ENCODE assay signal across 28 mouse cellular contexts in genomic region chr8:122515699-122516098, GRCm38 (mm10). TPM values are rescaled to one million over a fixed set of nuclear protein-coding genes. Genes with fewer than 3 reads are reported as not detected.
DNase-seq lines count a peak whose midpoint lies in the region; ATAC-seq and TF ChIP-seq lines count a peak whose summit lies in the region.
"Had no signal": no experiment of that assay in that cellular context is flagged by ENCODE, and none has a peak within 500 bp of the region (broad histone marks: within the 10 kb centered on the region; RNA-seq: fewer than 3 reads in every experiment).

No protein-coding gene starts in this region.

- peaks cover 17% of the 10 kb centered on the region for H3K36me3 ChIP-seq in heart, embryonic 13.5 days
- peaks cover 6% of the 10 kb centered on the region; the same call in 1 of the 2 replicates for H3K36me3 ChIP-seq in kidney, embryonic 15.5 days
- H3K36me3 ChIP-seq: forebrain, embryonic 15.5 days; midbrain, embryonic 10.5 days had no signal

- H3K4me3 ChIP-seq in gastrocnemius, adult 2 months, result no peak overlapping the region
- no peak overlapping the region for H3K4me3 ChIP-seq in heart, embryonic 13.5 days
- no peak overlapping the region for H3K4me3 ChIP-seq in kidney, embryonic 15.5 days (replicated peaks)
- H3K4me3 ChIP-seq: embryonic facial prominence, embryonic 13.5 days; erythroblast, embryonic 14.5 days; forebrain, embryonic 15.5 days; limb, embryonic 15.5 days; midbrain, embryonic 10.5 days had no signal

- TF ChIP-seq CTCF in gastrocnemius, adult 2 months (IDR thresholded peaks at IDR 0.05), result no peak

- H3K27ac ChIP-seq in gastrocnemius, adult 2 months, result peak overlapping the region; percentile 88
- peak overlapping the region; percentile 85; the same call in 1 of the 2 replicates for H3K27ac ChIP-seq in heart, embryonic 13.5 days (replicated peaks)
- H3K27ac ChIP-seq in kidney, embryonic 15.5 days, result no peak overlapping the region
- H3K27ac ChIP-seq: embryonic facial prominence, embryonic 13.5 days; forebrain, embryonic 15.5 days; hindbrain, embryonic 14.5 days; limb, embryonic 15.5 days; liver, embryonic 14.5 days; midbrain, embryonic 10.5 days had no signal

- WGBS in heart, embryonic 13.5 days, result 85% methylated on average over 14 of the region's 14 CpGs
- WGBS in kidney, embryonic 15.5 days, result 88% methylated on average over 14 of the region's 14 CpGs

- intact Hi-C loops in gastrocnemius, adult 2 months (cut with DNase I), result no loop called here
- intact Hi-C loops in gastrocnemius, postnatal 36 days (cut with DNase I), result no loop called here
- intact Hi-C loops in heart, postnatal 10 days (cut with DNase I), result no loop called here

- no peak overlapping the region for H3K4me2 ChIP-seq in heart, embryonic 13.5 days
- H3K4me2 ChIP-seq in kidney, embryonic 15.5 days, result no peak overlapping the region
- H3K4me2 ChIP-seq: embryonic facial prominence, embryonic 13.5 days; forebrain, embryonic 15.5 days; hindbrain, embryonic 14.5 days; limb, embryonic 15.5 days had no signal

- no peak overlapping the region for H3K9ac ChIP-seq in heart, embryonic 13.5 days
- no peak overlapping the region for H3K9ac ChIP-seq in kidney, embryonic 15.5 days
- H3K9ac ChIP-seq: forebrain, embryonic 15.5 days; hindbrain, embryonic 14.5 days; limb, embryonic 15.5 days; liver, embryonic 14.5 days had no signal

- DNase-seq in gastrocnemius, adult 2 months, result peak; percentile 42
- no peak for DNase-seq in gastrocnemius, postnatal 36 days
- no peak for DNase-seq in heart, postnatal 10 days
- peak; percentile 55 to 60 for DNase-seq in kidney, adult 8-10 months
- DNase-seq in fat pad, adult 2 months (ENCODE audit: extremely low read depth, low read depth, low spot score), result peak; percentile 90
- no peak for DNase-seq in cerebellum, postnatal 36 days
- DNase-seq: adrenal gland, postnatal 10 days; cerebellum, adult 2 months; cerebellum, postnatal 25 days; embryo, embryonic 11 days; gastrocnemius, postnatal 14 days; layer of hippocampus, adult 9-11 months; lung, postnatal 10 days; right cerebral cortex, adult 18-20 months; right cerebral cortex, postnatal 4 days; thymus, postnatal 25 days had no signal

- H3K9me3 ChIP-seq in heart, embryonic 13.5 days, result no peaks in the 10 kb centered on the region
- H3K9me3 ChIP-seq in kidney, embryonic 15.5 days (replicated peaks), result no peaks in the 10 kb centered on the region
- H3K9me3 ChIP-seq: embryonic facial prominence, embryonic 13.5 days; forebrain, embryonic 15.5 days; limb, embryonic 15.5 days; midbrain, embryonic 10.5 days had no signal

- H3K27me3 ChIP-seq in heart, embryonic 13.5 days (replicated peaks), result no peaks in the 10 kb centered on the region
- no peaks in the 10 kb centered on the region for H3K27me3 ChIP-seq in kidney, embryonic 15.5 days
- H3K27me3 ChIP-seq: embryonic facial prominence, embryonic 13.5 days; forebrain, embryonic 15.5 days; limb, embryonic 15.5 days had no signal

- no peak for ATAC-seq in heart, embryonic 13.5 days (ENCODE audit: extremely low read depth, insufficient number of reproducible peaks, low FRiP score, low TSS enrichment)
- ATAC-seq in kidney, embryonic 15.5 days (replicated peaks; ENCODE audit: low FRiP score), result no peak
- ATAC-seq: forebrain, embryonic 15.5 days; inflammation-experienced regulatory T-cells, adult 6 months had no signal

- peaks cover 86% of the 10 kb centered on the region for H3K4me1 ChIP-seq in heart, embryonic 13.5 days
- peaks cover 83% of the 10 kb centered on the region for H3K4me1 ChIP-seq in kidney, embryonic 15.5 days
- H3K4me1 ChIP-seq: forebrain, embryonic 15.5 days had no signal

RNA-seq across cellular contexts. Expression of gene Piezo1, which starts 35.4 kb away (rescaled TPM):
- 10 to 100 TPM; 11.3 to 25.5 TPM for total RNA-seq in gastrocnemius, adult 2 months (2021)
- 10 to 100 TPM; 14.3 to 15.9 TPM for total RNA-seq in gastrocnemius, postnatal 36 days (2021)
- polyA plus RNA-seq in heart, embryonic 13.5 days (2015; fragmentation: Nextera tagmentation; extraction: Ambion mirVana), result 12.9 and 15.4 TPM in 2 replicates
- 10 to 100 TPM; 40.3 to 43.3 TPM for total RNA-seq in heart, postnatal 10 days (2021)
- 13.2 and 17.8 TPM in 2 replicates for polyA plus RNA-seq in kidney, embryonic 15.5 days (2015; fragmentation: Nextera tagmentation; extraction: Ambion mirVana)

RNA-seq across cellular contexts. Expression of gene Ctu2, which starts 39.8 kb away (rescaled TPM):
- total RNA-seq in gastrocnemius, adult 2 months (2021), result 1 to 10 TPM; 6.9 to 7.4 TPM
- 1 to 10 TPM; 5.0 to 5.7 TPM for total RNA-seq in gastrocnemius, postnatal 36 days (2021)
- polyA plus RNA-seq in heart, embryonic 13.5 days (2015; fragmentation: Nextera tagmentation; extraction: Ambion mirVana), result 23.9 and 29.6 TPM in 2 replicates
- 10 to 100 TPM in 1 of 2 experiments, 1 to 10 TPM in 1; 9.6 to 14.1 TPM for total RNA-seq in heart, postnatal 10 days (2021)
- 48.6 and 55.7 TPM in 2 replicates for polyA plus RNA-seq in kidney, embryonic 15.5 days (2015; fragmentation: Nextera tagmentation; extraction: Ambion mirVana)

RNA-seq across cellular contexts. Expression of gene Rnf166, which starts 39.8 kb away (rescaled TPM):
- 10 to 100 TPM; 30.4 to 32.6 TPM for total RNA-seq in gastrocnemius, adult 2 months (2021)
- total RNA-seq in gastrocnemius, postnatal 36 days (2021), result 10 to 100 TPM; 29.2 to 30.6 TPM
- 33.2 and 42.0 TPM in 2 replicates for polyA plus RNA-seq in heart, embryonic 13.5 days (2015; fragmentation: Nextera tagmentation; extraction: Ambion mirVana)
- total RNA-seq in heart, postnatal 10 days (2021), result 10 to 100 TPM; 28.2 to 32.0 TPM
- 37.7 and 39.8 TPM in 2 replicates for polyA plus RNA-seq in kidney, embryonic 15.5 days (2015; fragmentation: Nextera tagmentation; extraction: Ambion mirVana)

RNA-seq across cellular contexts. Expression of gene Cdt1, which starts 52.1 kb away (rescaled TPM):
- total RNA-seq in gastrocnemius, adult 2 months (2021), result 1 to 10 TPM in 1 of 2 experiments, under 1 TPM in 1; 0.78 to 1.5 TPM
- total RNA-seq in gastrocnemius, postnatal 36 days (2021), result 1 to 10 TPM in 1 of 2 experiments, under 1 TPM in 1; 0.76 to 1.2 TPM
- polyA plus RNA-seq in heart, embryonic 13.5 days (2015; fragmentation: Nextera tagmentation; extraction: Ambion mirVana), result 31.0 and 34.6 TPM in 2 replicates
- total RNA-seq in heart, postnatal 10 days (2021), result 10 to 100 TPM in 1 of 2 experiments, 1 to 10 TPM in 1; 9.7 to 14.0 TPM
- 40.8 and 50.4 TPM in 2 replicates for polyA plus RNA-seq in kidney, embryonic 15.5 days (2015; fragmentation: Nextera tagmentation; extraction: Ambion mirVana)

RNA-seq across cellular contexts. Expression of gene Snai3, which starts 55.2 kb away (rescaled TPM):
- 10 to 100 TPM; 11.3 TPM for total RNA-seq in gastrocnemius, adult 2 months (2021)
- 10 to 100 TPM in 1 of 2 experiments, 1 to 10 TPM in 1; 6.8 to 13.3 TPM for total RNA-seq in gastrocnemius, postnatal 36 days (2021)
- 2.4 and 3.1 TPM in 2 replicates for polyA plus RNA-seq in heart, embryonic 13.5 days (2015; fragmentation: Nextera tagmentation; extraction: Ambion mirVana)
- under 1 TPM; 0.52 to 0.53 TPM for total RNA-seq in heart, postnatal 10 days (2021)
- polyA plus RNA-seq in kidney, embryonic 15.5 days (2015; fragmentation: Nextera tagmentation; extraction: Ambion mirVana), result 0.34 and 0.78 TPM in 2 replicates
- total RNA-seq: midbrain, postnatal 0 days had no signal
- polyA plus RNA-seq: erythroblast, embryonic 14.5 days; forebrain, embryonic 15.5 days; hindbrain, embryonic 14.5 days; midbrain, embryonic 10.5 days; midbrain, postnatal 0 days; neural tube, embryonic 14.5 days had no signal

Comparison
In these comparisons a context has a peak if more than half of its experiments do, and no peak if none do; other contexts are left out.
1. DNase-seq: peak in gastrocnemius, adult 2 months (single experiment), kidney, adult 8-10 months (2 of 2) and fat pad, adult 2 months (single experiment); none in gastrocnemius, postnatal 36 days (0 of 2), heart, postnatal 10 days (0 of 2) and cerebellum, postnatal 36 days (0 of 2).